Mouse (Mus musculus): ENCODE measurements around the gene Tdpoz1. TPM values are rescaled to one million over a fixed set of nuclear protein-coding genes. Genes with fewer than 3 reads are reported as not detected.
"Not testable (repeated sequence)": the region's sequence is repeated elsewhere in the genome, so short reads cannot be mapped to it uniquely, and the experiment has no call there.

Gene Tdpoz1
- polyA plus RNA-seq (2012; rRNA removed), result not detected in 2 replicates

DNA sequence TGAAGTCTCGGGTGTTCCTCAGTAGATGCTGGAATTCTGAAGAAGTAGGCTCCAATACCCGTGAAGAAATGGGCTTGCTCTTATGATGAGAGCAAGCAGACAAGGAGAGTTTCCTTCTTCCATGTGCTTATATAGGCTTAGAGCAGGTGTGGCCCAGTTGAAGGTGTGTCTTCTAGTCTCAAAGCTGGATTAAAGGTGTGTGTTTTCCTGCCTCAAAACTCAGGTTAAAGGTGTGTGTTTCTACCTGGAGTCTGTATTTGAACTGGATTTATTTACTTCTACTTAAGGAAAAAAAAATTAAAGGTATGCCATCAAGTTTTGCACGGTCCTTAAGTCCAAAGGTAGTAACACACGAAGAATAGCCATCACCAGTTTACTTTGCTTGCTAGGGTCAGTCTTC lies at the start of gene Tdpoz1:
Gene Tdpoz1 (minus strand): TSS at position 101 of the 400 bp plus-strand sequence.
- H3K27me3 ChIP-seq (ENCODE audit: control insufficient read depth, insufficient read depth, low read length); H3K27ac ChIP-seq (ENCODE audit: control insufficient read depth, insufficient read depth, low read depth, low read length); H3K36me3 ChIP-seq (ENCODE audit: control insufficient read depth, insufficient read depth, low read length); H3K4me3 ChIP-seq (ENCODE audit: control insufficient read depth, low read depth, low read length); H3K4me1 ChIP-seq (ENCODE audit: control insufficient read depth, insufficient read depth, low read length): not testable (repeated sequence)

DNA sequence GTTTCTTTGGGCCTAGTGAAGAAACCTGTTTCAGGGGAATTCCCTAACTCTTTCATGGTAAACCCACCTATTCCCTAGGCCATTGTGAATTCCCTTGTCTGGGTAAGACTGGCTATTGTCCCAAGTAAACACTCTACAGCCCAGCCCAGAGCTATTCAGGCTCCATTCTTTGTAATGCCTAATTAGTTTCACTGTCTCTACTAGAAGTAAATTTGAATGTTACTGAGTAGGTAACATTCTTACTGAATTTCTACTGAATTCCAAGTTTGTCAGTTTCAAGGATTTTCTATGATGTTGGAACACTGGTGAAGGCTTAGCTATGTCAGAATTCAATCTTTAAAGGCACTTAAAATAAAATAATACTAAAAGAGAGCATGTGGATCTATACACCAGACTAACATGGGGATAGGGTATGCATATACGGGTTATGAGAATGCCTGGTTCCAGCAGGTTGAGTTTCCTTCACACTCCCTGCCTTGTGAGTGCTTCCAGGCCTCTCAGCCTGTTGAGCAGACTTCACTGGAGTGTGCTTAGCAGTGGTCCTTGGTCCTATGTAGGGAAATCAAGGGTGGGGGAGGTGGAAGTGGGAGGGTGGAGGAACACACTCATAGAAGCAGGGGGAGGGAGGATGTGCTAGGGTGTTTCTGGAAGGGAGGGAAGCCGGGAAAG lies 33.0 kb upstream of the Tdpoz1 start:
- not testable (repeated sequence) for H3K27ac ChIP-seq (ENCODE audit: control insufficient read depth, insufficient read depth, low read depth, low read length)

DNA sequence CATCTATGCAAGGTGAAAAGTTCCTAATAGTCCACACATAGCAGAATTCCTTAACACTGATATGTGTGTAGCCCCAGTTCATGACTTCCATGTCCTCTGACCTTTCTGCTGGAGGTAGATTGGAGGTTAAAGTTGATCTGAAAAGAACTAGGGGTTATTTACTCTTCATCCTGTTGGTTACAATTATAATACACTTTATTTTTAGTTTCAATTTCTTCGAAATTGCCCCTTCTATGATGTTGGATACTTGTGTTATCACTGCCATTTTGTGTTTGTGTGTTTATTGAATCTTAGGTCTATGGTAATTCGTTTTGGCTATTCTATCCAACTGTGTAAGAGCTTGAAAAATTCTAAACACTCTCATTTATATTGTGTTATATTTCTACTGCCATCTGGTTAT lies 16.9 kb upstream of the Tdpoz1 start, which contains the start of gene Gm37596:
Gene Gm37596 (minus strand): TSS at position 101 of the 400 bp plus-strand sequence.
- H3K27ac ChIP-seq (ENCODE audit: control insufficient read depth, insufficient read depth, low read depth, low read length); H3K4me1 ChIP-seq (ENCODE audit: control insufficient read depth, insufficient read depth, low read length); H3K27me3 ChIP-seq (ENCODE audit: control insufficient read depth, insufficient read depth, low read length); H3K4me3 ChIP-seq (ENCODE audit: control insufficient read depth, low read depth, low read length); H3K36me3 ChIP-seq (ENCODE audit: control insufficient read depth, insufficient read depth, low read length): not testable (repeated sequence)

More for the DNA sequence above, 33.0 kb upstream of the Tdpoz1 start:
- H3K4me3 ChIP-seq (ENCODE audit: control insufficient read depth, low read depth, low read length); H3K36me3 ChIP-seq (ENCODE audit: control insufficient read depth, insufficient read depth, low read length); H3K27me3 ChIP-seq (ENCODE audit: control insufficient read depth, insufficient read depth, low read length); H3K4me1 ChIP-seq (ENCODE audit: control insufficient read depth, insufficient read depth, low read length): not testable (repeated sequence)

DNA sequence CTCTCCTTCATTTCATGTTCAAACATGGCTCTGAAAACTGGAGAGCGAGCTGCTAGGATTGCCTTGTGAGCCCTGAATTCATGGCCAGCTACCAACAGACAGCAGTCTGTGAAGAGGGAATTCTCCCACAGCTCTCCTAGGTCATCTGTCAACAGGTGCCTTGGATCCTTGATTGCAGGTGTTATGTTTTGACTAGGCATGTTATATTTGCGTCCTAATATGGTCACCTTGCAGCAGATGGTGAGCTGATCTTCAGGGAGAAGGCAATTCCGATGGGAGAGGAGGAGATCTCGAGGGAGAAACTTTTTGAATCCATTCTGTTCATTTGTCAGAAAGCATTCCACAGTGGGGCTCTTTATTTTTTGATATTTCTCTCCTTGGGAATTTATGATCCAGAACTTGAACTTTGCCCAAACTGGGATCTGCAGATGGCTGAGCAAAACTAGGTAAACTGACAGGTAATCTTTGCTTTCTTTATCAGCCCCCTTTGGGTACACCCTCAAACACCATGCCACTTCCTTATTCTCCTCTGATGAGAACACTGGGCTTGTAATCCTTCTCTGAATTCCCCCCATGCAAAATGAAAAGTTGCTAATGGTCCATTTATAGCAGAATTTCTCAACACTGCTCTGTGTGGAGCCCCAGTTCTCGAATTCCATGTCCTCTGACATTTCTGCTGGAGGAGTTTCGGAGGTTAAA lies 5.2 kb downstream of the Tdpoz1 start:
- H3K4me3 ChIP-seq (ENCODE audit: control insufficient read depth, low read depth, low read length); H3K36me3 ChIP-seq (ENCODE audit: control insufficient read depth, insufficient read depth, low read length); H3K27me3 ChIP-seq (ENCODE audit: control insufficient read depth, insufficient read depth, low read length); H3K27ac ChIP-seq (ENCODE audit: control insufficient read depth, insufficient read depth, low read depth, low read length); H3K4me1 ChIP-seq (ENCODE audit: control insufficient read depth, insufficient read depth, low read length): not testable (repeated sequence)

DNA sequence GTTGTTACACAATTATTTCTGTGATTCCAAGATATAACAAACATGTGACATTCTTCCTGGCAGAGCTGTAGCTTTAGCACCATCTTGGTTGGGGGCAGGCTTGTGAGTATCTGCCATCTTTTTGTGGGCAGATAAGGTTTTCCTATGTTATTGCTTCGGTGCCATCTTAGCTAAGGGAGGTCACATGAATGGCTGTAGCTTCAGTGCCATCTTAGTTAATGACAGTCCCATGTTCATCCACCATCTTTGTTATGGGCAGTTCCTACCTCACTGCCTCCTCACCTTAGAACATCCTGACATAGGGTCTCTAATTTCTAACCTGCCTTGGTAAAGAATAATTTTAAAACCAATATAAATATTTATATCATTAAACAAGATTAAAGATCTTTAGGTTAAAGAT lies 21.9 kb downstream of the Tdpoz1 start:
- H3K4me3 ChIP-seq (ENCODE audit: control insufficient read depth, low read depth, low read length), result no peak overlapping the region
- no peak for TF ChIP-seq POLR2A (IDR thresholded peaks at IDR 0.05; ENCODE audit: control insufficient read depth, low read depth, low read length)
- no peak for TF ChIP-seq CTCF (IDR thresholded peaks at IDR 0.05; ENCODE audit: control insufficient read depth, insufficient read depth, insufficient replicate concordance, low read depth, low read length)
- no peaks in the 10 kb centered on the region for H3K36me3 ChIP-seq (ENCODE audit: control insufficient read depth, insufficient read depth, low read length)
- no peaks in the 10 kb centered on the region for H3K27me3 ChIP-seq (ENCODE audit: control insufficient read depth, insufficient read depth, low read length)
- no peak overlapping the region for H3K27ac ChIP-seq (ENCODE audit: control insufficient read depth, insufficient read depth, low read depth, low read length)
- H3K4me1 ChIP-seq (ENCODE audit: control insufficient read depth, insufficient read depth, low read length), result no peaks in the 10 kb centered on the region

DNA sequence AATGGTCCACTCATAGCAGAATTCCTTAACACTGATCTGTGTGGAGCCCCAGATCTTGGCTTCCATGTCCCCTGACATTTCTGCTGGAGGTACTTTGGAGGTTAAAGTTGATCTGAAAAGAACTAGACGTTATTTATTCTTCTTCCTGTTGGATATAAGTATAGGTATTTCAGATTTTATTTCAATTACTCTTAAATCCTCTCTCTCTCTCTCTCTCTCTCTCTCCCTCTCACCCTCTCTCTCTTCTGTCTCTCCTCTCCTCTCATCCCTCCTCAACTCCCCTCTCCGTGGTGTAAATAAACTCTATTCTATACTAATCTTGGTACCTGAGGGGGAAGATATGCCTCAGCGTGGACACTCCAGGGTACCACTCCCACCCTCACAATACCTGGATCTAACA lies 23.5 kb downstream of the Tdpoz1 start, which contains the start of gene Tdpoz2:
Gene Tdpoz2 (minus strand): TSS at position 101 of the 400 bp plus-strand sequence.
- Histone ChIP-seq H3K36me3 (ENCODE audit: control insufficient read depth, insufficient read depth, low read length) (no peaks in the 10 kb centered on the region), H3K4me3 (ENCODE audit: control insufficient read depth, low read depth, low read length) (no peak within 1 kb of the TSS), H3K27ac (ENCODE audit: control insufficient read depth, insufficient read depth, low read depth, low read length) (no peak within 1 kb of the TSS), H3K4me1 (ENCODE audit: control insufficient read depth, insufficient read depth, low read length) (no peaks in the 10 kb centered on the region), H3K27me3 (ENCODE audit: control insufficient read depth, insufficient read depth, low read length) (no peaks in the 10 kb centered on the region)
- TF ChIP-seq CTCF (IDR thresholded peaks at IDR 0.05; ENCODE audit: control insufficient read depth, insufficient read depth, insufficient replicate concordance, low read depth, low read length) (no peak), POLR2A (IDR thresholded peaks at IDR 0.05; ENCODE audit: control insufficient read depth, low read depth, low read length) (no peak)

DNA sequence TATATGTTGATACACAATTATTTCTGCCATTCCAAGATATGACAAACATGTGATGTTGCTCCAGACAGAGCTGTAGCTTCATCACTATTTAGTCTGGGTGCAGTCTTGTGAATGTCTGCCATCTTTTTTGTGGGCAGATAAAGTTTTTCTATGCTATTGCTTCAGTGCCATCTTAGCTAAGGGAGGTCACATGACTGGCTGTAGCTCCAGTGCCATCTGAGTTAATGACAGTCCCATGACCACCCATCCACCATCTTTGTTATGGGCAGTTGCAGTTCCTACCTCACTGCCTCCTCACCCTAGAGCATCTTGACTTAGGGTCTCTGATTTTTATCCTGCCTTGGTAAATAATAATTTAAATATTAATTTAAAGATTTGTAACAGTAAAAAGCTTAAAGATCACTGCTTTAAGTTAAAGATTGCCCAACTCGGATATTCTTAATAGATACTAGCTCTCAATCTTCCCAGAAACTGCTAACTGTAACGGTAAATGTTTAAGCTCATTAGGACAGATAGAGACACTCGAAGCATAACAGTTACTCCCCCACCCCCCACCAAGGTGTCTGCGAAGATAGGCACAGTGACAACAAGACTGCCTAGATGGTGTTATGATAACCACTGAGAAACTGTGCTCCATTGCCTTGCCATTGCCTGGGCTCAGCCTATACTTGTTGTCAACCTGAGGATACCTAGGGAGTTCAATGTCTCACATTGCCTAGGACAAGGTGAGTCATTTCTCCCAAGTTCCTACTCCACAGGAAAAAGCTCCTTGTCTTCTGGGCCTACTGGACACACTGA lies 45.0 kb downstream of the Tdpoz1 start:
- H3K36me3 ChIP-seq (ENCODE audit: control insufficient read depth, insufficient read depth, low read length); H3K27ac ChIP-seq (ENCODE audit: control insufficient read depth, insufficient read depth, low read depth, low read length); H3K27me3 ChIP-seq (ENCODE audit: control insufficient read depth, insufficient read depth, low read length); H3K4me3 ChIP-seq (ENCODE audit: control insufficient read depth, low read depth, low read length); H3K4me1 ChIP-seq (ENCODE audit: control insufficient read depth, insufficient read depth, low read length): not testable (repeated sequence)

Other genes with a start within 250 kb of the Tdpoz1 start
- gene Tchh, start 234.0 kb downstream of the Tdpoz1 start, polyA plus RNA-seq (2012; rRNA removed), result 0.21 and 0.22 TPM in 2 replicates
- not detected in 2 replicates for gene Tchhl1, start 207.6 kb downstream of the Tdpoz1 start, polyA plus RNA-seq (2012; rRNA removed)
- 22.1 and 26.0 TPM in 2 replicates for gene S100a11, start 155.8 kb downstream of the Tdpoz1 start, polyA plus RNA-seq (2012; rRNA removed)
- 6.5 and 8.5 TPM in 2 replicates for gene S100a10, start 121.2 kb downstream of the Tdpoz1 start, polyA plus RNA-seq (2012; rRNA removed)
- not detected in 2 replicates for gene Tdpoz2, start 23.6 kb downstream of the Tdpoz1 start, polyA plus RNA-seq (2012; rRNA removed)
- gene Gm37596, start 16.8 kb upstream of the Tdpoz1 start, polyA plus RNA-seq (2012; rRNA removed), result not detected in 2 replicates
- gene Gm5773, start 96.7 kb upstream of the Tdpoz1 start, polyA plus RNA-seq (2012; rRNA removed), result not detected in 2 replicates
- not detected in 2 replicates for gene Tdpoz4, start 120.1 kb upstream of the Tdpoz1 start, polyA plus RNA-seq (2012; rRNA removed)
- gene Tdpoz3, start 149.7 kb upstream of the Tdpoz1 start, polyA plus RNA-seq (2012; rRNA removed), result not detected in 2 replicates

All from testis, adult 2 months (tissue).